Mouse (Mus musculus) testis, adult 2 months (tissue): ENCODE results near the gene Cypt3.

Source experiments
- CTCF ChIP-seq: fragments of 200-500 bp; IDR thresholded peaks from 2 replicates; pipeline ENCODE4 v1.5.1; 2012; ENCODE audit warnings: low read depth, mild to moderate bottlenecking, inconsistent platforms, low read length, moderate library complexity; ENCODE audit not compliant: control insufficient read depth, insufficient read depth, insufficient replicate concordance
- POLR2A ChIP-seq: fragments of 200-500 bp; IDR thresholded peaks from 2 replicates; pipeline ENCODE4 v1.6.1; 2012; ENCODE audit warnings: low read depth, mild to moderate bottlenecking, inconsistent platforms, low read length, moderate library complexity; ENCODE audit not compliant: control insufficient read depth

DNA sequence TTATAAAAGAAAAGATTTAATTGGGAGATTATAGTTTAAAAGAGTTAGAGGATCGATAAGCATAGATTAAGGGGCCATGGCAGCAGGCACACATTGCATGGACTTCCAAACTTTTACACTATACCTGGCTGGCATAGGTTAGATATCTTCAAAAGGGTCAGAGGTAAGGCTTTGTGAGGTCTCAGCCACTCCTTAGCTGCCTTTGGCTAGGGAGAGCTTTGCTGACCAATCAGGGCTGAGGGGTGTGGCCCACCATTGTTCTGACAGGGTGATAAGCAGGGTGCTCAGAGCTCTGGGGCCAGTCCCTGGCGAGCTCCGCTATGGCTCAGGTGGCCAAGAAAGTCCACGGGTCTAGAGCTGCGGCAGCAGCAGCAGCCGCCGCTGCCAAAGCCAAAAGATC, at the start of gene Cypt3:
- TF ChIP-seq CTCF = no peak
- TF ChIP-seq POLR2A = peak; percentile 24; the same call in 1 of the 2 replicates
